Mouse (Mus musculus) C2C12 (cell line): ENCODE measurements at regions not wholly inside any gene's neighbourhood (a gene's known extent, or its start where the extent isn't known, plus 50 kb on each side); places are given as distances from the start of the nearest gene placed in this dataset.

Source experiments
- H3K27me3 ChIP-seq: one replicate; pipeline ENCODE4 v1.6.1; 2011; ENCODE audit not compliant: control insufficient read depth, insufficient read depth, insufficient read length
- H3K36me3 ChIP-seq: one replicate; pipeline ENCODE4 v1.6.1; 2011; ENCODE audit not compliant: control insufficient read depth, insufficient read depth
- H3K4me3 ChIP-seq: one replicate; pipeline ENCODE4 v1.5.1; 2011; ENCODE audit warnings: mild to moderate bottlenecking, control low read depth; ENCODE audit not compliant: poor library complexity, insufficient read depth, severe bottlenecking
- H3K79me2 ChIP-seq: one replicate; pipeline ENCODE4 v1.6.1; 2011; ENCODE audit not compliant: control insufficient read depth, insufficient read depth
- H3K79me3 ChIP-seq: one replicate; pipeline ENCODE4 v1.6.1; 2011; ENCODE audit warnings: low read depth, control low read depth
- H3ac ChIP-seq: one replicate; pipeline ENCODE3; 2011; ENCODE audit warnings: low read depth; ENCODE audit not compliant: control insufficient read depth, insufficient read length
- CEBPB ChIP-seq: IDR thresholded peaks from one replicate; pipeline ENCODE4 v1.6.1; 2011; ENCODE audit warnings: low read depth, mild to moderate bottlenecking, control low read depth, moderate library complexity
- CTCF ChIP-seq: IDR thresholded peaks from one replicate; pipeline ENCODE4 v1.5.1; 2011; ENCODE audit not compliant: control insufficient read depth, insufficient read depth, insufficient read length
- FOSL1 ChIP-seq: IDR thresholded peaks from one replicate; pipeline ENCODE4 v1.8.0; 2011; ENCODE audit warnings: mild to moderate bottlenecking, low read length; ENCODE audit not compliant: poor library complexity, insufficient read depth, severe bottlenecking
- MAX ChIP-seq: IDR thresholded peaks from one replicate; pipeline ENCODE4 v1.6.1; 2011; ENCODE audit warnings: mild to moderate bottlenecking, control low read depth
- MYOD1 ChIP-seq: IDR thresholded peaks from one replicate; pipeline ENCODE4 v1.6.1; 2011; ENCODE audit warnings: low read depth; ENCODE audit not compliant: control insufficient read depth, insufficient read length
- MYOG ChIP-seq: IDR thresholded peaks from one replicate; pipeline ENCODE4 v1.6.1; 2011; ENCODE audit not compliant: control insufficient read depth, insufficient read length; ENCODE audit errors: extremely low read depth
- USF1 ChIP-seq: IDR thresholded peaks from one replicate; pipeline ENCODE4 v1.6.1; 2011; ENCODE audit warnings: low read depth, mild to moderate bottlenecking, control low read depth, moderate library complexity

- Histone ChIP-seq H3K4me3 (no peak overlapping the region), H3K36me3 (no peaks in the 10 kb centered on the region), H3K79me3 (no peaks in the 10 kb centered on the region), H3K27me3 (no peaks in the 10 kb centered on the region), H3K79me2 (no peaks in the 10 kb centered on the region), H3ac (no peak overlapping the region)
- TF ChIP-seq MYOD1 (no peak), CTCF (no peak), MAX (no peak), USF1 (no peak), CEBPB (no peak), MYOG (no peak), FOSL1 (no peak)
These were observed 365.1 kb upstream of the Auts2 start for GRCm38 (mm10) chr5:132908220-132908619.

- Histone ChIP-seq H3K27me3 (no peaks in the 10 kb centered on the region), H3K4me3 (no peak overlapping the region), H3K79me3 (no peaks in the 10 kb centered on the region), H3K79me2 (no peaks in the 10 kb centered on the region), H3K36me3 (no peaks in the 10 kb centered on the region), H3ac (no peak overlapping the region)
- TF ChIP-seq MYOG, result no peak
- TF ChIP-seq FOSL1, result no peak
- TF ChIP-seq MAX, result no peak
These were observed 349.4 kb upstream of the Auts2 start for GRCm38 (mm10) chr5:132892591-132892990.

GRCm38 (mm10) chr5:132884130-132884529, 341.0 kb upstream of the Auts2 start:
- no peaks in the 10 kb centered on the region for H3K79me2 ChIP-seq
- H3ac ChIP-seq, result no peak overlapping the region
- TF ChIP-seq MAX (no peak), MYOD1 (no peak)
- no peak overlapping the region for H3K4me3 ChIP-seq
- H3K27me3 ChIP-seq, result no peaks in the 10 kb centered on the region
- H3K36me3 ChIP-seq, result no peaks in the 10 kb centered on the region
- H3K79me3 ChIP-seq, result no peaks in the 10 kb centered on the region

DNA sequence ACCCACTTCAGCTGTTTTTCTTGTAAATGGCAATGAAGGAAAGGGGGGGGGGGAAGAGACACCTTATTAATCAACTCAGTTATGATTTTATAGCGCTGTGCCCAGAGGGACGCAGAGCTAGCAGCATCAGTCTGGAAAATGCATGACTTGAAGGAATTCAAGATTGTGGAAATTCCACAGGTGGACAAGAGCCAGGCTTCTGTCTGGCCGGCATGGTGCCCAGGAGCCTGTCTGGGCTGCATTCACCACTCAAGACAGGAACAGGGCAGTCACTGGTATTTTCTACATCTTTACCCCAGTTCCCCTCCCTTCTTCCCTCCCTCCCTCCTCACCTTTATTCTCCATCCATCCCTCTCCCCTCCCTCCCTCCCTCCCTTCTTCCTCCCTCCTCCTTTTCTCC, 339.1 kb upstream of the Auts2 start:
- no peak overlapping the region for H3K4me3 ChIP-seq
- no peaks in the 10 kb centered on the region for H3K79me2 ChIP-seq
- no peaks in the 10 kb centered on the region for H3K36me3 ChIP-seq
- no peaks in the 10 kb centered on the region for H3K79me3 ChIP-seq
- TF ChIP-seq MAX (no peak), USF1 (no peak), MYOD1 (no peak), FOSL1 (no peak), CTCF (no peak), MYOG (no peak), CEBPB (no peak)
- no peak overlapping the region for H3ac ChIP-seq
- no peaks in the 10 kb centered on the region for H3K27me3 ChIP-seq

DNA sequence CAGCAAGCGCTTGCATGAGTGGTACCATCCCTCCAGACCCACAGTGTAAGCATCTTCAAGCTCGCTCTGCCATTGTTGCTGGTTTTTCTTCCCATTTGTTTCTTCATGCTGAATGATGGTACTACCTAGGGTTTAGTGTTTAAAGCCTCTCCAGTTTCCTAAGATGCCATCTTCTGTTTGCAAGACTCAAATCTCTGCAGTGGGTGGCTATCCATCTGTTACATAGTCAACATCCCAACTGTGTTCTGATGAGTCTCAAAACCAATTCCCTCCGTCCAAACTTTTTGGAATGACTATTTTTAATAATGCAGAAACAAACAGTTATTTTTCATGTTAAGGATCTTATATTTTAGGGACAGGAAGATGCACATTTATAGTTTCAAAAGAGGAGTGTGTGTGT, 338.0 kb upstream of the Auts2 start:
- H3K79me3 ChIP-seq, result no peaks in the 10 kb centered on the region
- no peaks in the 10 kb centered on the region for H3K36me3 ChIP-seq
- H3ac ChIP-seq, result no peak overlapping the region
- H3K79me2 ChIP-seq, result no peaks in the 10 kb centered on the region
- H3K27me3 ChIP-seq, result no peaks in the 10 kb centered on the region
- H3K4me3 ChIP-seq, result no peak overlapping the region
- no peak for TF ChIP-seq MAX
- no peak for TF ChIP-seq CEBPB
- no peak for TF ChIP-seq MYOD1
- no peak for TF ChIP-seq FOSL1
- TF ChIP-seq MYOG, result no peak
- no peak for TF ChIP-seq CTCF
- no peak for TF ChIP-seq USF1

DNA sequence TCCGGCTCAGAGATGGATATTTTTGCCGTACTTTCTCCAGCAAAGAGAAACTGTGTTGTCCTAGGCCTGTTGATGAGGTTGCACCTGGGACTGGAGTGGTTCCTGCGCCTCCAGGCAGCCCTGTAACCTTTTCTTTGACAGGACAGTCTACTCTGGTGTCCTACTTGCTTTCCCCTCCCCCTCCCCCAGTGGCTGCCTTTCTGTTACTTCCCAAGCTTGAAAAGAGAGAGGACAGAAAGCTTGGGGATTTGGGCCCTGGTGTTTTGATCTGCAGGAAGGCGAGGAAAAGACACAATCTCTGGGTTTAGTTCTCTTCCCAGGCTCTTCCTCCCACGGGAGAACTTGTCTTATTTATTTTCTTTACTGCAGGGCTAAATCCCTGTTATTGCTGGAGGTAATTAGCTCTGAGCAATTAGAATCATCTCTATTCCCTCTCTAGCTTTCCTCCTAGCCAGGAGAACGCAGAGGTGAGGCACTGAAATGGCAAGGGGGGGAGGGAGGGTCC, 333.2 kb upstream of the Auts2 start:
- Histone ChIP-seq H3K79me2 (no peaks in the 10 kb centered on the region), H3K36me3 (no peaks in the 10 kb centered on the region), H3K79me3 (no peaks in the 10 kb centered on the region), H3ac (no peak overlapping the region), H3K27me3 (no peaks in the 10 kb centered on the region), H3K4me3 (no peak overlapping the region)
- no peak for TF ChIP-seq MYOG
- no peak for TF ChIP-seq MAX
